Mouse (Mus musculus) limb, embryonic 13.5 days (tissue): ENCODE measurements around the gene Pdpn. TPM values are rescaled to one million over a fixed set of nuclear protein-coding genes. Genes with fewer than 3 reads are reported as not detected.

ENCODE experiments used
- ATAC-seq: fragments of 200-750 bp; cut with Nextera tagmentation; 2 replicates; pipeline ENCODE4 v1.8.0; 2017; ENCODE audit warnings: low read depth, moderate number of reproducible peaks, moderate TSS enrichment; ENCODE audit not compliant: low FRiP score
- H3K27ac ChIP-seq: fragments of 300-500 bp; sonication (generic); 2 replicates; pipeline ENCODE4 v1.5.1; 2015; ENCODE audit warnings: inconsistent platforms, mild to moderate bottlenecking, moderate library complexity
- H3K27me3 ChIP-seq: fragments of 300-500 bp; sonication (generic); 2 replicates; pipeline ENCODE4 v1.6.1; 2015; ENCODE audit warnings: mild to moderate bottlenecking, inconsistent platforms
- H3K36me3 ChIP-seq: fragments of 300-500 bp; sonication (generic); 2 replicates; pipeline ENCODE4 v1.6.1; 2015; ENCODE audit warnings: inconsistent platforms, mild to moderate bottlenecking, moderate library complexity
- H3K4me1 ChIP-seq: fragments of 300-500 bp; sonication (generic); 2 replicates; pipeline ENCODE4 v1.6.1; 2015; ENCODE audit warnings: inconsistent platforms
- H3K4me2 ChIP-seq: fragments of 300-500 bp; sonication (generic); replicated peaks from 2 replicates; pipeline ENCODE4 v1.6.1; 2015; ENCODE audit warnings: inconsistent platforms, mild to moderate bottlenecking, moderate library complexity
- H3K4me3 ChIP-seq: fragments of 300-500 bp; sonication (generic); 2 replicates; pipeline ENCODE4 v1.5.1; 2015; ENCODE audit warnings: moderate library complexity, mild to moderate bottlenecking, inconsistent platforms
- H3K9ac ChIP-seq: fragments of 300-500 bp; sonication (generic); 2 replicates; pipeline ENCODE4 v1.6.1; 2015; ENCODE audit warnings: mild to moderate bottlenecking, inconsistent platforms
- H3K9me3 ChIP-seq: fragments of 300-500 bp; sonication (generic); 2 replicates; pipeline ENCODE4 v1.6.1; 2016; ENCODE audit warnings: inconsistent platforms
- WGBS: fragments of 180-500 bp; shearing (Covaris S2); methylation state at CpG from one replicate; pipeline ENCODE4 v1.1.7; 2015; 5-methylcytosine and 5-hydroxymethylcytosine counted together
- polyA plus RNA-seq: library from polyadenylated mRNA; unstranded; fragments of >200 nt; fragmentation: Nextera tagmentation; extraction: Ambion mirVana; gene quantifications from 2 replicates; pipeline ENCODE4 v1.2.1, GENCODE M21; 2015

Gene Pdpn
- polyA plus RNA-seq, 1 experiment from 2014 or later = 62.5 TPM

- Histone ChIP-seq H3K9me3 (no peaks in the 10 kb centered on the region), H3K36me3 (no peaks in the 10 kb centered on the region; the same call in 1 of the 2 replicates), H3K4me3 (no peak overlapping the region), H3K27me3 (no peaks in the 10 kb centered on the region), H3K9ac (peak overlapping the region; percentile 25; the same call in 1 of the 2 replicates), H3K4me1 (peaks cover 11% of the 10 kb centered on the region), H3K27ac (no peak overlapping the region), H3K4me2 (peak overlapping the region; percentile 61)
- WGBS = 15% methylated on average over 9 of the region's 11 CpGs
- ATAC-seq = no peak
These were observed 25.0 kb upstream of the Pdpn start for GRCm38 (mm10) chr4:143324176-143324924.

GRCm38 (mm10) chr4:143313299-143313698, 13.9 kb upstream of the Pdpn start:
- Histone ChIP-seq H3K4me2 (no peak overlapping the region), H3K9ac (no peak overlapping the region), H3K36me3 (peaks cover 3% of the 10 kb centered on the region; the same call in 1 of the 2 replicates), H3K4me3 (no peak overlapping the region), H3K27me3 (no peaks in the 10 kb centered on the region), H3K27ac (no peak overlapping the region), H3K4me1 (no peaks in the 10 kb centered on the region), H3K9me3 (no peaks in the 10 kb centered on the region)
- ATAC-seq = no peak
- WGBS = 71% methylated on average over 6 of the region's 6 CpGs

DNA sequence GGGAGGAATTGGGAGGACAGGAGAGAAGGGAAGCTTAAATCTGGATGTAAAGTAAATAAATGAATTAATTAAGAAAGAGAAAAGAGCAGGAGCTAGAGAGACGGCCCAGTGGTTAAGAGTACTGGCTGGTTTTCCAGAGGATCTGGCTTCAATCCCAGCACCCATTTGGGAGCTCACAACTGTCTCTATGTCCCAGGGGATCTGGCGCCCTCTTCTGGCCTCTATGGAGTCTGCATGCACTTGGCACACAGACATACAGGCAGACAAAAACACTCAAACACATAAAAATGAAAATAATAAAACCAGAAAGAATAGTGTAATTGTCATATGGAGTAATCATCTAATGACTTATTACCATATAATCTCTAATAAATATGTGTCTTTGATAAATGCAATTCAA, 12.0 kb upstream of the Pdpn start:
- Histone ChIP-seq H3K27me3 (no peaks in the 10 kb centered on the region), H3K9ac (no peak overlapping the region), H3K4me3 (no peak overlapping the region), H3K27ac (no peak overlapping the region), H3K4me2 (no peak overlapping the region), H3K36me3 (peaks cover 3% of the 10 kb centered on the region; the same call in 1 of the 2 replicates), H3K9me3 (no peaks in the 10 kb centered on the region), H3K4me1 (no peaks in the 10 kb centered on the region)
- WGBS = 44% methylated on average over 2 of the region's 2 CpGs
- no peak for ATAC-seq

GRCm38 (mm10) chr4:143305987-143306772, 6.8 kb upstream of the Pdpn start:
- Histone ChIP-seq H3K9ac (no peak overlapping the region), H3K36me3 (peaks cover 3% of the 10 kb centered on the region; the same call in 1 of the 2 replicates), H3K4me1 (peaks cover 6% of the 10 kb centered on the region; the same call in 1 of the 2 replicates), H3K4me2 (no peak overlapping the region), H3K4me3 (no peak overlapping the region), H3K27me3 (no peaks in the 10 kb centered on the region), H3K9me3 (no peaks in the 10 kb centered on the region), H3K27ac (no peak overlapping the region)
- ATAC-seq = no peak
- WGBS = 62% methylated on average over 5 of the region's 5 CpGs

DNA sequence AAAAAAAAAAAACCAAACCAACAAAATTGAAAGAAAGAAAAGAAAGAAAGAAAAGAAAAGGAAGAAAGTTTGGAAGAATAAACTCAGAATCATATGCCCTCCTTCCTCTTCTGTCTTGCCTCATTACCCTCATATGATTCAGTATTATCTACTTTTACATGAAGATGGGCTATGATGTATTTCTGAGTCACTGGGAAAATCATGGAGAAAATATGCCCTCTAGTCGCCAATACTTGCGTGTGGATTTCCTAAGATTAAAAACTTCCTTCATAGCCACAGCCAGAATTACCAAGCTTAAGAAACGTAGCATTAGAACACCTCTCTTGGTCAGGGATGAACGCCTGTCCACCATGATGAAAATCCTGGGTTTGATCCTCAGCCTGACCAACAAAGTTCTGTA, 5.7 kb upstream of the Pdpn start:
- peaks cover 18% of the 10 kb centered on the region for H3K4me1 ChIP-seq
- no peak overlapping the region for H3K4me2 ChIP-seq
- no peak overlapping the region for H3K4me3 ChIP-seq
- no peak for ATAC-seq
- no peak overlapping the region for H3K27ac ChIP-seq
- 94% methylated on average over 4 of the region's 4 CpGs for WGBS
- no peaks in the 10 kb centered on the region for H3K36me3 ChIP-seq
- H3K27me3 ChIP-seq = no peaks in the 10 kb centered on the region
- H3K9ac ChIP-seq = no peak overlapping the region
- no peaks in the 10 kb centered on the region for H3K9me3 ChIP-seq

DNA sequence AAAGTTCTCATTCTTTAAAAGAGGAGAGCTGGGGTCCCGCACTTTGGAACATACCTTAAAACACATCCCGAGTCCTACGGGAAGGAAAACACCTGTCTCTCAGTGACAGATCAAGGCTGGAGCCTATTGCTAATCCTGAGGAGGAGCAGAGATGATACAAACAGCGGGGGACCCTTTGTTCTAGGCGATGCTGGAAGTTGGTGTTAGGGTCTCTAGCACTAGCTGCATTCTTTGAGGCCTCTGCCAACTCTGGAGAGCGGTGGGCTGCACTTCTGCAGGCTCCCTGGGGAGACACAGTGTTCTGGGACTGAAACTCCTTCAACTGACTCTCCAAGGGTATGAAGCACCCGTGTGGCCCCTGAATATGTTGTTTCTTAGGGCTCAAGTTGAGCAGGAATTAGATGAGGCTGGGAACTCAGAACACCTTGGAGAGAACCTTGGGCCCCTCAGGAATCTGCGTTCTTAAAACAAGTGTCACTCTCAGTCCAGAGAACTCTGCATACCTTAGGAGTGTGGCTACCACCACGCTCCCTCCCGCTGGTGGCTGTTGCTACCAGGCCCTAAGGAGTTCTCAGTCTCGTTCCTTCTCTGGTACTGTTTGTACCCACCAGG, 3.0 kb upstream of the Pdpn start:
- Histone ChIP-seq H3K36me3 (no peaks in the 10 kb centered on the region), H3K4me2 (no peak overlapping the region), H3K4me3 (no peak overlapping the region), H3K9ac (no peak overlapping the region), H3K4me1 (peaks cover 38% of the 10 kb centered on the region), H3K9me3 (no peaks in the 10 kb centered on the region), H3K27me3 (no peaks in the 10 kb centered on the region), H3K27ac (no peak overlapping the region)
- WGBS = 47% methylated on average over 11 of the region's 11 CpGs
- ATAC-seq = no peak

DNA sequence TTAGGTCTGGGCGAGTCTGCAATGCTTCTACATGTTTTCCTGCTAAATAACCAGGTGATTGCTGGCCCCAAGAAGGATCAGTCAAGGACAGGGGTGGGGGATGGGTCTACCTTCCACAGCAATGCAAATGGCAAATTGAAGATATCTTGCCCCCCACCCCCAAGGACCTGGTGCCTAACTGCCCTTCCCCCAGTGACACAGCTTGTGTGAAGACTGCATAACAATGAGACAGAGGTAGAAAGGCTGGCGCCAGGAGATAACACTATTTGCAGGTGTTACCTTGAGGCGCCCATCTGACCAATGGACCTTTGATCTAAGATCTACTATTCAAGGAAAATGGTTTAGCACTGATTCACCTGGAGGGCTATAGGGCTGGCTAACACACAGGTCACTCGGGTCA, 2.5 kb upstream of the Pdpn start:
- H3K9ac ChIP-seq = no peak overlapping the region
- no peak for ATAC-seq
- no peaks in the 10 kb centered on the region for H3K27me3 ChIP-seq
- WGBS = 55% methylated on average over 4 of the region's 4 CpGs
- no peaks in the 10 kb centered on the region for H3K36me3 ChIP-seq
- H3K27ac ChIP-seq = no peak overlapping the region
- H3K4me1 ChIP-seq = peaks cover 43% of the 10 kb centered on the region
- H3K4me3 ChIP-seq = no peak overlapping the region
- H3K4me2 ChIP-seq = no peak overlapping the region
- H3K9me3 ChIP-seq = no peaks in the 10 kb centered on the region

GRCm38 (mm10) chr4:143301042-143301441, 1.7 kb upstream of the Pdpn start:
- Histone ChIP-seq H3K4me2 (peak overlapping the region; percentile 88), H3K9ac (no peak overlapping the region), H3K4me1 (peaks cover 50% of the 10 kb centered on the region), H3K27ac (no peak overlapping the region), H3K36me3 (no peaks in the 10 kb centered on the region), H3K9me3 (no peaks in the 10 kb centered on the region), H3K4me3 (no peak overlapping the region), H3K27me3 (no peaks in the 10 kb centered on the region)
- ATAC-seq = no peak
- 52% methylated on average over 5 of the region's 5 CpGs for WGBS

DNA sequence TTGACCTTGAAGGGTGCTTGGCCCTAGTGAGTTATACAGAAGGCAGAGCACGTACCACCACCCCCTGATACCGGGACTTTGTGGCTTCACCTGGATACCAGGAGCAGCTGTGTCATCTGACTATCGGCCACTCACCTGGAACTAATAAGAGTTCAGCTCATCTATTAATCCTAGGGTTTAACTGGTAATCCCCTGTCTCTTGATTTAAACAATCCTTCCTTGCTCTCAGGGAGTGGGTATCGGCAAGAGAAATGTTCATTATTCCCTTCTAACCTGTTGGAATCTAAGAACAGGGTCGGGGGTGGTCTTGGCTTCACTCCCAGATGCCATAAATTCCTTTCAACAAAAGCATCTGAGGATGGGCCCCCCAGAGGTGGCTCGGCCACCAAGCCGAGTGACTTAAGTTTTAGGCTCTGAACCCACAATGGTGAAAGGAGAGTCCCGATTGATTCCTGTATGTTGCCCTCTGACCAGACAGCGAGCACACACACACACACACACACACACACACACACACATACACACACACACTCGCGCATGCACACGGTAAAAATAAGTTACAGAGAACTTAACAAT, 837 bp upstream of the Pdpn start:
- no peaks in the 10 kb centered on the region for H3K9me3 ChIP-seq
- H3K9ac ChIP-seq = peak overlapping the region; percentile 64
- H3K4me1 ChIP-seq = peaks cover 59% of the 10 kb centered on the region
- H3K4me3 ChIP-seq = peak overlapping the region; percentile 53
- no peak for ATAC-seq
- no peaks in the 10 kb centered on the region for H3K36me3 ChIP-seq
- no peaks in the 10 kb centered on the region for H3K27me3 ChIP-seq
- WGBS = 5% methylated on average over 12 of the region's 12 CpGs
- H3K27ac ChIP-seq = peak overlapping the region; percentile 44; the same call in 1 of the 2 replicates
- peak overlapping the region; percentile 88 for H3K4me2 ChIP-seq

- peaks cover 1% of the 10 kb centered on the region; the same call in 1 of the 2 replicates for H3K36me3 ChIP-seq
- H3K27ac ChIP-seq = peak overlapping the region; percentile 67
- peak overlapping the region; percentile 53 for H3K4me3 ChIP-seq
- peak overlapping the region; percentile 88 for H3K4me2 ChIP-seq
- WGBS = 6% methylated on average over 24 of the region's 24 CpGs
- H3K27me3 ChIP-seq = no peaks in the 10 kb centered on the region
- no peaks in the 10 kb centered on the region for H3K9me3 ChIP-seq
- peak; percentile 62; the same call in 1 of the 2 replicates for ATAC-seq
- H3K9ac ChIP-seq = peak overlapping the region; percentile 68
- H3K4me1 ChIP-seq = peaks cover 66% of the 10 kb centered on the region
These were observed 691 bp downstream of the Pdpn start for GRCm38 (mm10) chr4:143298431-143299315.

DNA sequence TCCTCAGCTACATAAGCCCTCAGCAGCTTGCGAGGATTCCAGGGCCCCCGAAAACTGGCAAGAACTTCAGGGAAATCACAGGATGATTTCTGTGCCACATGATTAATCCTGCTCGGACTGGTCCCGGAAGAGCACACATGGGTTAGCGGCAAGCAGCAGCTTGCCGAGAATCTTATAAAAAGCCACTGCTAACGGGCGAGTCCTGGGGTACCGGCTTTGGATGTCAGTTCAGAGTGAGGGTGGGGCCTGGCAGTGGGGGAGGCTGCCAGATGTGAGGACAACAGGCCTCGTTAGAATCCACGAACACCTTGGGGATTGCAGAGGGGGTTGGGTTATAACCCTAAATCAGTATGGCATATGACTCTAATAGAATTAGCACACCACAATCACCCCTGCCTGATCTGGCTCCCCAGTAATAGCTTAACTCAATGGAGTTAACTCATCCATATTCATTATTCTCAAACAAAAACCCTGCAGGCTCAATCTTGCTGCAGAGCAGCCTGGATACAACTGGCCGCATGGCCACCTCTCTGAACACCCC, 2.3 kb downstream of the Pdpn start:
- ATAC-seq = peak; percentile 5; the same call in 1 of the 2 replicates
- Histone ChIP-seq H3K4me1 (peaks cover 66% of the 10 kb centered on the region), H3K4me3 (peak overlapping the region; percentile 34), H3K4me2 (peak overlapping the region; percentile 88), H3K27ac (peak overlapping the region; percentile 55; the same call in 1 of the 2 replicates), H3K9ac (peak overlapping the region; percentile 59), H3K36me3 (peaks cover 13% of the 10 kb centered on the region), H3K9me3 (0 out of 2 replicates have a peak, but pooled peaks cover 5% of the 10 kb centered on the region), H3K27me3 (no peaks in the 10 kb centered on the region)
- WGBS = 8% methylated on average over 12 of the region's 12 CpGs
